Mouse (Mus musculus): ENCODE data around the gene 5430419D17Rik.

The 5430419D17Rik gene

DNA sequence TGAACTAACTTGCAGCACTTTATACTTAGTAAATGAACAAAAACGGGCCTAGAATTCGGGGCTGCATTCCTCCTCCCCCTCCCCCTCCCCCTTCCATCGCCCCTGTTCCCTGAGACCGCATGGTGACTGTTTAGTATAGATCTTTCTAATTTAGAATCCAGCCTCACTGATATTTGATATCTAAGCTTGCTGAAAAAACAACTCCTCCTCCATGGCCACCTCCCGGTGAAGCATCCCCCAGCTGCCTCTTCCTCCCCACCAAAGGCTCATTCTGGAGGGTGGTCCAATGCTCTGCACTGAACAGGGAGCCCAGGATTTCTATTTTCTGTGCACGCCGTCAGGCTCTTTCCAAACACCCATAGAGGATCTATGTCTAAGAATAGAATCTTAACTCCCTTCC, 144.1 kb downstream of the 5430419D17Rik start:
- DNase-seq, result no peak

DNA sequence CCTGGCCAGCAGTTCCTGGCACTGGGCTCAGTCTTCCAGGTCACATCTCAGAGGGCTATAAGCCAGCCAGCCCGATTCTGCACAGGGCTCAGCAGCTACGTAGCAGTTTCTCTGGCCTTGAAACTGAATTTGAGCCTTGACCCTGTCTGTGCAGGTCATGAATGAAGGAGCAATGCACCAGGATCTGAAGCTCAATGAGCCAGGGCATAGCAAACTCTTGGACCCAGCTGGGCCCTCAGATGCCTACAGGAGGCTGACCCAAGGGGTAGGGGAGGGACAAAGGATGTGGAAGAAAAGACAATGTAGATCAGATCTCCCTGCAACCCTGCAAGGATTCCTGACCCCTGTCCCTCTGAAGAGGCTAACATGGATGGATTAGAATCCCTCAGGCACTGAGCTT, 148.0 kb downstream of the 5430419D17Rik start, which contains the start of gene Cuzd1:
Gene Cuzd1, minus strand, starts transcription at position 101 of the 400 bp plus-strand sequence.
- no peak for DNase-seq

GRCm38 (mm10) chr7:131327054-131327453, 152.9 kb downstream of the 5430419D17Rik start:
- DNase-seq, result no peak

- DNase-seq, result no peak
Observed at GRCm38 (mm10) chr7:131329416-131329815, 155.2 kb downstream of the 5430419D17Rik start, which contains the start of gene Fam24b. Fam24b (minus strand) TSS chr7:131329516.

- DNase-seq, result no peak
Observed at GRCm38 (mm10) chr7:131331688-131332087, 157.5 kb downstream of the 5430419D17Rik start.

- DNase-seq, result no peak
Observed at GRCm38 (mm10) chr7:131333564-131333963, 159.4 kb downstream of the 5430419D17Rik start, which contains the start of gene Fam24a. Fam24a (plus strand) TSS chr7:131333864.

DNA sequence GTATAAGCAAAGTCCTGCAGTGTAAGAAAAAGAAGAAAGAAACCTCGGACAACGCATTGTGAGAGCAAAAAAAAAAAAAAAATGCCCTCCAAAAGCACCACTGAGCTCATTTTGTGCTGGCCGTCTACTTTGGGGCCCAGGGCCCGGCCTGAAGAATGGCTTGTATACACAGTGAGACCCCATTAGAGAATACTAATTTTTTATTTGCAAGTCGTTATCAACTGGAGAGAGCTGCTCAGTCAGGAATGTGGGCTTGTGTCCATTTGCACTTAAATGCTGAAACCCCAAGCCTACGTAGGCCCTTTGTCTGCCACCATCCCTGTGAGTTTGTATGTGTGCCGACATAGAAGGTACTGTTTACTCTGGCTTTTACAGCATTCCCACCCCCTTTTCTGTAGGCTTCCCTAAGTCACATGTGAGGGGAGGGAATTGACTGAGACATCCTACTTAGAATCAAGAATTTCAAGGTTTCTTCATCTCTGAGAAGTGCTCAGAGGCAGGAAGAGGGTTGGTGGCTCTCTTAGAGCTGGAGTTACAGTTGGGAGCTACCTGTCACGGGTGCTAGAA, 163.4 kb downstream of the 5430419D17Rik start:
- no peak for DNase-seq

DNA sequence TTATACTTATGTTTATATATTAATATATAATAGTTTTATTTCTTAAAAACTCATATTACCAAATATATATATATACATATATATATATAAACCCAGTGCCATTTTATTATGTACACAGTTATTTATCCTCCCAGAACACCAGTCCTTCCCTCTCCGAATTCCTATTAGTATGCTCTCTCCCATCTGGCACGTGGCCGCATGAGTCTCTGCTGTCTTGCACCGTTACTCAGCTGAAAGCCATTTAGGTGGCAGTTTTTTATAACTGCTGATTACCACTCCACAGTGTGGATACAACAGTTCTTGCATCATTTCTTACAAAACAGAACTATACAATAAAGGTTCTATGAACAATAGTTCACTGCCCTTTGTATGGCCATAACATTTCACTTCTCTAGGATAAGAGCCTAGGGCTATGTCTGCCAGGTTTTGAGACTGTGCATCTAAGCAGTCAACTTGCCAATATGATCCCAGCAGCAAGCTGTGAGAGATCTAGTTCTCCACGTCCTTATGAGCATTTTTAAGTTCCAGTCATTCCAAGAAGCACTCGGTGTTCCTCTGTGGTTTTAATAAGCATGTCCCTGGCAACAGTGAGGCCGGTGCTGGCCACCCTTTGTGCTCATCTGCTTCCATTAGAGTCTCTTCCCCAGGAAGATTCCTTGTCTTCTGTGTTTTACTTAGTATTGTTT, 171.8 kb downstream of the 5430419D17Rik start:
- DNase-seq, result no peak

Measured in lung, adult 18-20 months (tissue).